Mouse (Mus musculus): Measurements from ENCODE around the gene Ykt6.

DNA sequence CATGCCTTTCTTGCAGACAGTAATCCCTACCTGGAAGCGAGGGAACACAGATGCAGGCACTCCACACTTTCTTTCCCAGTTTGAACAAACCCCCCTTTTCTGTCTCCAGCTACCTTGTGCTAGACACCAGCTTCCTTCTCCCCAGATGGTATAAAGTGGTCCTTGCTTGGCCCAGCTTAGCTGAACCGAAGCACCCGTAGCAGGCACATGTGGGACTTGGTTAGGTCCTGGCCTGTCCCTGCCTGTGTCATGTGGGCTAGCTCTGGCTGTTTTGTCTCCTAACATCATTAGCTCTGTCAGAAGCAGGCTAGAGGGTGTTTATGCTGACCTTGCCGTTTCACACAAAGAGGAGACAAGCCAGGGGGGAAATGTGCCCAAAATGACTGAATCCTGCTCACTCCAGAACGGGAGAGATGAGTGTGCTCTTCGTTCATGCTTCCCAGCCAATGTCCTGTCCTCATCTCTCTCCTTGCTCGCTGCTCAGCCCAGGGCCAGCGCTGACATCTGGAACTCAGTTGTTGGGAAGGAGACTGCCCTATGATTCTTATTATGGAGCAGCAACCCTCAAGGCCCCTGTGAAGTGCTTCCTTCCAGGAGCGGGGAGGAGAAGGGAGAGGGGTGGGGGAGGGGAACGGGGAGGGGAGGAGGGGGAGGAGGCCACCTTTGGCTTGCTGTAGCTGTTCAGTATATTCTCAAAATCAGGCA is 6.8 kb upstream of the Ykt6 start:
- TF ChIP-seq TAL1 (IDR thresholded peaks at IDR 0.05; ENCODE audit: low read length) (no peak), GATA1 (IDR thresholded peaks at IDR 0.05; ENCODE audit: low read length) (no peak)
